8 mouse cellular contexts compared by ENCODE assay signal in the genomic region with DNA sequence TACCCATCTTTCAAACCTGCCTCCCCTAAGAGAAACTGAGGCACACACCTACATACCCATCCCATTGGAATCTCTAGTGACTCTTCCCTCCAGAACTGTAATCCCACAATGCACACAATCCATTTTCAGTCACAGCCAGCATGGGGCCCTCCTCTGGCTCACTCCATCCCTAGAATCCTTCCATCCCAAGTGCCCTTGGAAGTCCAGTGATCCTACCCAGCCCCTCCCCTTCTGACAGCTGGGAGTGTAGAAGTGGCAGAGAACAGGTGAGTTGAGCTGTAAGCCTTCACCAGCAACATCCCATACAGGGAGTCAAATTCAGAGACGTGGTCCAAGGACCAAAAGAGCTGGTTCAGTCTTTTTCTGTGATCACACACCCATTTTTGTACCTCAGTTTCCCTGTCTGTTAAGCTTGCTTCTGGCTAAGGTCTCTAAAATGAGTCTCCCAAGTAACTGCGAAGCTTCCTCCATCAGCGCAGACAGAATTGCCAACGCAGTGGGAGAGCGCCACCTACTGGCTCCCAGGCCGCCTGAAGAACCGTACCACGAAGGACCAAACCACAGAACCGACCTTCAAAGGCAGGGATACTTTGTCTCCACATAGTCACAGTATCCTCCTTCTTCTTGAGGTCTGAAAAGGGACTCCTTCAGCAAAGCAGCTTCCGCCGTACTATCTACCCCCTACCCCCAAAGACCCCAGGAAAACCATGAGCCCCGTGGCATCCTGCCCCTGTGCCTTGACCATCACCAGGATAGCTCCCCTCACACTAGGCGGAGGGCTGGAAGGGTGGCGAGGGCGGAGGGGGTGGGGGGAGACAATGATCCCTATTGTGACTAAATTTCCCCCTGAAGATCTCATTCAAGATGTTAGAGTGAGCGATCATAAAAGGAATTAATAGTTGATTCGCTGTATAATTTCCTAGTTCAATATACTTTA.
A peak's percentile ranks its signal among the peaks of the same experiment; 100 is the strongest.
DNase-seq lines count a peak whose midpoint lies in the region; ATAC-seq and TF ChIP-seq lines count a peak whose summit lies in the region.

No protein-coding gene starts in this region.

- intact Hi-C loops in gastrocnemius, postnatal 14 days (cut with DNase I; ENCODE audit: low total_unique reads), result loop anchor here (5.0 kb wide), 4 partner anchors 161 to 1526 kb away; no protein-coding TSS in a partner anchor

- peaks cover 31% of the 10 kb centered on the region for H3K27me3 ChIP-seq in intestine, embryonic 14.5 days (replicated peaks; ENCODE audit: control insufficient read depth, insufficient read depth, low read length)
- peaks cover 25% of the 10 kb centered on the region for H3K27me3 ChIP-seq in intestine, embryonic 16.5 days (replicated peaks; ENCODE audit: control insufficient read depth, insufficient read depth, low read length)
- peaks cover 64% of the 10 kb centered on the region for H3K27me3 ChIP-seq in limb, embryonic 13.5 days
- peaks cover 27% of the 10 kb centered on the region for H3K27me3 ChIP-seq in myocyte (ENCODE audit: control insufficient read depth, insufficient read depth, insufficient read length)

- H3K27ac ChIP-seq in intestine, embryonic 14.5 days (ENCODE audit: low read depth), result no peak overlapping the region
- no peak overlapping the region for H3K27ac ChIP-seq in intestine, embryonic 16.5 days (ENCODE audit: low read length)
- H3K27ac ChIP-seq in limb, embryonic 13.5 days, result no peak overlapping the region

- WGBS in intestine, embryonic 14.5 days, result 10% methylated on average over 17 of the region's 17 CpGs
- 11% methylated on average over 17 of the region's 17 CpGs for WGBS in intestine, embryonic 16.5 days
- 13% methylated on average over 17 of the region's 17 CpGs for WGBS in limb, embryonic 13.5 days

- H3K4me2 ChIP-seq in intestine, embryonic 14.5 days (ENCODE audit: low read length), result no peak overlapping the region
- H3K4me2 ChIP-seq in intestine, embryonic 16.5 days (ENCODE audit: low read depth, low read length), result no peak overlapping the region
- H3K4me2 ChIP-seq in limb, embryonic 13.5 days (replicated peaks), result no peak overlapping the region
- H3K4me2 ChIP-seq in myocyte (ENCODE audit: low read depth), result peak overlapping the region; percentile 58

- no peaks in the 10 kb centered on the region for H3K4me1 ChIP-seq in intestine, embryonic 14.5 days (replicated peaks; ENCODE audit: control insufficient read depth, insufficient read depth, low read length)
- H3K4me1 ChIP-seq in intestine, embryonic 16.5 days (ENCODE audit: control insufficient read depth, insufficient read depth, low read length), result no peaks in the 10 kb centered on the region
- H3K4me1 ChIP-seq in limb, embryonic 13.5 days, result no peaks in the 10 kb centered on the region

- no peak overlapping the region for H3ac ChIP-seq in myocyte (ENCODE audit: control insufficient read depth, insufficient read length)

- no peaks in the 10 kb centered on the region for H3K9me3 ChIP-seq in intestine, embryonic 14.5 days (ENCODE audit: control insufficient read depth, low read length)
- no peaks in the 10 kb centered on the region for H3K9me3 ChIP-seq in intestine, embryonic 16.5 days (ENCODE audit: control insufficient read depth, low read length)
- H3K9me3 ChIP-seq in limb, embryonic 13.5 days, result no peaks in the 10 kb centered on the region

- TF ChIP-seq POLR2A in myocyte (IDR thresholded peaks at IDR 0.05; ENCODE audit: insufficient read length, low read depth), result no peak

- no peaks in the 10 kb centered on the region for H3K36me3 ChIP-seq in intestine, embryonic 14.5 days (ENCODE audit: control insufficient read depth, insufficient read depth, low read length)
- no peaks in the 10 kb centered on the region for H3K36me3 ChIP-seq in intestine, embryonic 16.5 days (ENCODE audit: control insufficient read depth, insufficient read depth, low read length)
- no peaks in the 10 kb centered on the region for H3K36me3 ChIP-seq in limb, embryonic 13.5 days
- H3K36me3 ChIP-seq in myocyte (ENCODE audit: control insufficient read depth, insufficient read depth), result no peaks in the 10 kb centered on the region

- ATAC-seq in intestine, embryonic 14.5 days (replicated peaks; ENCODE audit: low FRiP score, low TSS enrichment, low read depth), result peak; percentile 69; the same call in 1 of the 2 replicates
- no peak for ATAC-seq in intestine, embryonic 16.5 days
- ATAC-seq in limb, embryonic 13.5 days (ENCODE audit: low FRiP score, low read depth), result 0 out of 2 replicates have a peak, but pooled peaks have one; percentile 28

- no peak overlapping the region for H3K9ac ChIP-seq in intestine, embryonic 14.5 days (ENCODE audit: low read length)
- no peak overlapping the region for H3K9ac ChIP-seq in intestine, embryonic 16.5 days (ENCODE audit: low read depth, low read length)
- H3K9ac ChIP-seq in limb, embryonic 13.5 days, result no peak overlapping the region

- no peaks in the 10 kb centered on the region for H3K79me2 ChIP-seq in myocyte (ENCODE audit: control insufficient read depth, insufficient read depth)

- peak; percentile 94 for DNase-seq in intestine, embryonic 14.5 days (ENCODE audit: low spot score)
- peak; percentile 94 for DNase-seq in embryo, embryonic 10 days (ENCODE audit: low spot score)
- DNase-seq in gastrocnemius, postnatal 14 days, result peak; percentile 81
- peak; percentile 79 for DNase-seq in kidney, adult 9 months
- peak; percentile 36 to 49 for DNase-seq in spleen, postnatal 14 days (ENCODE audit: low spot score in 2 of 2)

- H3K4me3 ChIP-seq in intestine, embryonic 14.5 days (ENCODE audit: low read depth, low read length), result no peak overlapping the region
- no peak overlapping the region for H3K4me3 ChIP-seq in intestine, embryonic 16.5 days (ENCODE audit: low read length)
- no peak overlapping the region for H3K4me3 ChIP-seq in limb, embryonic 13.5 days
- H3K4me3 ChIP-seq in myocyte, result no peak overlapping the region

TF ChIP-seq in myocyte, 11 proteins besides CTCF, POLR2A, EP300 and RAD21:
- TF ChIP-seq MYOD1 (IDR thresholded peaks at IDR 0.05; ENCODE audit: control insufficient read depth in 1 of 3, insufficient read length in 2 of 3, low read depth in 2 of 3), result no peak
- TF ChIP-seq POLR2AphosphoS2 (IDR thresholded peaks at IDR 0.05; ENCODE audit: insufficient read length, low read depth), result no peak
- TF ChIP-seq MYOG (IDR thresholded peaks at IDR 0.05; ENCODE audit: control insufficient read depth in 1 of 3, insufficient read depth in 1 of 3, insufficient read length in 2 of 3, low read depth in 2 of 3), result no peak
- TF ChIP-seq CEBPB (IDR thresholded peaks at IDR 0.05; ENCODE audit: insufficient read depth, poor library complexity, severe bottlenecking), result no peak
- no peak for TF ChIP-seq REST (IDR thresholded peaks at IDR 0.05; ENCODE audit: insufficient read depth, insufficient read length)
- TF ChIP-seq USF1 (IDR thresholded peaks at IDR 0.05; ENCODE audit: low read depth), result no peak
- TF ChIP-seq TCF12 (IDR thresholded peaks at IDR 0.05; ENCODE audit: insufficient read depth, poor library complexity, severe bottlenecking), result no peak
- no peak for TF ChIP-seq MAX (IDR thresholded peaks at IDR 0.05; ENCODE audit: low read depth)
- no peak for TF ChIP-seq SRF (IDR thresholded peaks at IDR 0.05; ENCODE audit: control insufficient read depth, insufficient read length, low read depth)
- no peak for TF ChIP-seq E2F4 (IDR thresholded peaks at IDR 0.05; ENCODE audit: insufficient read depth)
- TF ChIP-seq TCF3 (IDR thresholded peaks at IDR 0.05; ENCODE audit: insufficient read length, low read depth), result no peak

Comparison
In these comparisons a context has a peak if more than half of its experiments do, and no peak if none do; other contexts are left out.
1. DNase-seq: peak in every context shown above with its lines; median percentile 94 in intestine, embryonic 14.5 days; 94 in embryo, embryonic 10 days; 81 in gastrocnemius, postnatal 14 days; 79 in kidney, adult 9 months; 42 in spleen, postnatal 14 days.